Mouse (Mus musculus) NIH3T3 (cell line): Measurements from ENCODE around the gene Pptc7.

Source experiments
- DNase-seq: peaks from one replicate; pipeline ENCODE4 v3.0.0-alpha.2; 2012; ENCODE audit warnings: low read depth

Gene Pptc7

DNA sequence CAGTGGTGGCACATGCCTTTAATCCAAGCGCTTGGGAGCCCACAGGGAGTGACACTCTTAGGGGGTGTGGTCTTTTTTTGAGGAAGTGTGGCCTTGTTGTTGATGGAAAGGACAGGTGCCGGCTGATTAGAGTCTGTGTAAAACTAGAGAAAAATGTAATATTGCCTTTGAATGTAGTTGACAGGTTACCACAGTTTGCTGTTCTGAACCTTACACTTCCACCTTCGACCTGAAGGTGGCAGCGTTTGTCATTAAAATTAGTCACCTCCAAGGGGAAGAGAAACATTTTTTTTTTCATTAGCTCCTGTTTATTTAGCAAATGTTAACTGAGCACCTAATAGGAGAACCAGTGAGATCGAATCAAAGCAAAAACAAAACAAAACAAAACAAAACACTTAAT, 16.3 kb upstream of the Pptc7 start:
- peak; percentile 91 for DNase-seq

GRCm38 (mm10) chr5:122268858-122269604, 15.1 kb upstream of the Pptc7 start:
- DNase-seq, result no peak

- DNase-seq, result peak; percentile 53
These were observed 11.3 kb upstream of the Pptc7 start for GRCm38 (mm10) chr5:122272821-122273220.

DNA sequence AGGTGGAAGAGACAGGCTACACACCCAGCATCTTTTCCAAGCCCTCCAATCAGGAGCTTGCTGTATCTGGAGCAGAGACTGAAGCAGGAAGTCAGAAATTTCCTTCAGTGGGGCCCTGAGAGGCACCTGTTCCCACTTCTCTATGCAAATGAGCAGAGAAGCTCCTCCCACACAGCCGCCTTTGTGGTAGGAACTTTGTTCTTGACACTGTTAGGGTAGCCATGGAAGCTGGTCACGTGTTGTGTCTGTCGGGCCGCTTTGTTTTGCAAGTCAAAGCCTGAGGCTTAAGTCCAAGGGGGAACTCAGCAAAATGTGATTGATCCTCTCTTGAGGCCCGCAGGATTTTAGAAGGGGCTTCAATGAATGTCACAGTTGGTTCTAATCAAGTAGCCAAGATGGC, 9.4 kb upstream of the Pptc7 start:
- DNase-seq, result no peak

GRCm38 (mm10) chr5:122278946-122279345, 5.2 kb upstream of the Pptc7 start:
- no peak for DNase-seq

GRCm38 (mm10) chr5:122279799-122280421, 4.3 kb upstream of the Pptc7 start:
- DNase-seq, result peak; percentile 23

DNA sequence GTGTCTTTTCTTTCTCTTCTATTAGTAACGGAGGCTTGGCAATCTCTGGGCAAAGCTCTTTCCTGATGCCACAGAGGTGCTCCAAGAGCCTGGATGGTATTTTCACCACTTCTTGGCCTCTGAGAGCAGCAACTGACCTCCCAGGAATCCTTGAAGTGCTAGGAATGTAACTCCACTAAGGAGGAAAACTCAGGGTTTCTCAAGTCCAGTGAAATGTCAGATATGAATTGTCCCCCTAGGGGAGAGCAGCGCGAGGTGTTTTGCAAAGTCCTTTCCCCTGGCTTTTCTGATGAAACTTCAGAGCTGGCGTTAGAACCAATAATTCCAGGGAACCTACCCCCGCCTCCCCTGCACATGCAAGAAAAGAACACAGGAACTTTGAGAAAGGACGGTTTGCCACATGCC, 3.7 kb upstream of the Pptc7 start:
- peak; percentile 49 for DNase-seq

GRCm38 (mm10) chr5:122280827-122281462, 3.2 kb upstream of the Pptc7 start:
- DNase-seq, result no peak

- no peak for DNase-seq
These were observed 360 bp upstream of the Pptc7 start for GRCm38 (mm10) chr5:122283828-122284182.

GRCm38 (mm10) chr5:122285029-122285766, 1.0 kb downstream of the Pptc7 start:
- DNase-seq, result peak; percentile 46

- DNase-seq, result no peak
These were observed 1.6 kb downstream of the Pptc7 start for GRCm38 (mm10) chr5:122285767-122286150.

- DNase-seq, result no peak
These were observed 2.0 kb downstream of the Pptc7 start for GRCm38 (mm10) chr5:122286191-122286590.

DNA sequence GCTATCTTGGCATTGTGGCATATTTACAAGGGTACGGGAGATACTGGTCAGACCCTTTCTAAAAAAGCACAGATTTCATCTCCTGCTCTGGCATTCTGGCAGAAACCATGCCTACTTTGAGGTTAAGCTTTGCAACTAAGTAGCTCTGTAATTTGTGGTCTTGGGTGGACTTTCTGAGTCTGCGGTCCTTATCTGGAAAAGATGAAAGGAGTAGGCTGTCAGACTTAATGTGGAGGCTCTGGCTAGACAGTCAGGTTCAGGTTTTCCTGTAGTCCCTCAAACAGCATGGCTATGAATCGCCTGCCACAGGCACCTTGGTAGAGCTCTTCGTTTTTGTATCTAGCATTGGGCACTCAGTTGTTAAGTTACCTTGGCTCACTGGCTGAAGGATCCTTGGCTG, 2.9 kb downstream of the Pptc7 start:
- DNase-seq, result no peak

GRCm38 (mm10) chr5:122288147-122288811, 4.1 kb downstream of the Pptc7 start:
- peak; percentile 67 for DNase-seq

- DNase-seq, result no peak
These were observed 7.0 kb downstream of the Pptc7 start for GRCm38 (mm10) chr5:122291149-122291548.

DNA sequence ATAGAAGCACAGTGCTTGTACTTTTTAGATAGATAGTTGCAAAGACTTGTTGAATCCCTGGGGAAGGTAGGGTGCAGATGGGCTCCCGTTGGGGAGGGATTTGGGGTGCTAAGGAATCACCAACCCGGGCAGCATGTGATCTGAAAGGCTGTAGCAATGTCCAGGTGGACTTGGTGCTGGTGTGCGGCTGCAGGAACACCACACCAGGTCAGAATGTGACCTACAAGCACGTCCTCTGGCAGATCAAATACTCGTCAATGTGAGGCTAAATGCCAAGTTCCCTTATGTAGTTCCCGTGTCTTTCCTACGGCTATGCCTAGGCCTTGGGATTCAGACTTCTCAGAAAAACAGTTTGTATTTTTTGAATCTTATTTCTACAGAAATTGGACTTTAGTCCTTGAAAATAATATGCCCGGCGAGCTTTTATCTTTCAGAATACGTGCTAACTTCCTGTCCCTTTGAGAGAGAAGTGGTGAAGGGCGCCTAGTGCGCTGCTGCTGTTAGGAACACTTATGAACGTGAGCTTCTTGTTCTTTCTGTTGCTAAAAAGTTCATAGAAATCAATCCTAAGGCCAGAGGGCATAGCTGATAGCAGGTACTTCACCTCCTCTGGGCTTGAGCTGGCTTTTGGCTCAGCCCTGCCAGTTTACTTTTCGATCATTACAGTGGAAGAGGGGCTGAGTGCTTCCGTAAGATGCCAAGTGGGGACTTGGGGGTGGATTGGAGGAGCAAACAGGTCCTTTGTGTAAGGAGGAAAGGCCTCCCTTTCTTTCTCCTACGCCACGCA, 7.6 kb downstream of the Pptc7 start:
- DNase-seq, result no peak

DNA sequence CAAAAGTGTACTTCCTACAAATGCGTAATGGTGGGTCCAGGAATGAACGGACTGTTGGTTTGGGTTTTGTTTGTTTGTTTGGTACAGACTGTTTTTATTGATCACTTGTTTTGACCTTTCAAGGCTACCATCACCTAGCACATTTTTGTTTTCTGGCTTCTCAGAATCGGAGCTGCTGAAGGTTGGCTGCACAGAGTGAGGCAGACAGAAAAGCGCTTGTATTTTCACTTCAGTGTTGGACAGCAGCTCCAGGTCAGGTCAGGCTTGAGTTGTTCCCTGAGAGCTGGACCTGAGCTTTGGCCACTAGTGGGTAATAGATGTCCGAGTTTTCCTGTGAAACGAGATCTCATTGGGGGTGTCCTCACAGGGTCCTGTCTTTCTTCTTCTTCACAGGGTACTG, 9.0 kb downstream of the Pptc7 start:
- no peak for DNase-seq

DNA sequence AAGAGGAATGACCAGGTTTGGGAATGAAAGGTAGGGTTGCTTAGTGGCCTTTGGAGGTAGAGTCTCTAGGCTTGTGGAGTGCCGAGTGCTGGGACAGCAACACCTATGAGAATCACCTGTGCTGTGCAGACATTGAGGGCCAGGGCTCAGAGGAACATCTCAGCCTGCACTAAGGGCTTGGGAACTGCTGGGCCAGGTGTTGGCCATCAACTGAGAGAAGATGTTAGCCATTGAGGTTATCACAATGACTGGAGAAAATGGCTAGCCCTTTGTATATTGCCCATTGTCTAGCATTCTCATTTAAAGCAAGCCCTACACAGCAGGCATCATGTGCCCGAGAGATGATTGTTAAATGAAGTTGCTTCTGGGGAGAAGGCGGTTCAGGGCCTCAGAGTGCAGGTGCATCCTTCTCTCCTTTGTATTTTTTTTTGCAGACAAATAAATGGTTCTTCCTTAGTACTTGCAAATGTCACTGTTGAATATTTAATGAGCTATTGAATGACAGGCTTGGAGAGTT, 10.1 kb downstream of the Pptc7 start:
- DNase-seq, result no peak

- no peak for DNase-seq
These were observed 11.2 kb downstream of the Pptc7 start for GRCm38 (mm10) chr5:122295113-122295935.

- peak; percentile 90 for DNase-seq
These were observed 15.9 kb downstream of the Pptc7 start for GRCm38 (mm10) chr5:122300071-122300518.
